Mouse (Mus musculus): ENCODE measurements around the gene 1500011B03Rik. TPM values are rescaled to one million over a fixed set of nuclear protein-coding genes. Genes with fewer than 3 reads are reported as not detected.
"Not testable (repeated sequence)": the region's sequence is repeated elsewhere in the genome, so short reads cannot be mapped to it uniquely, and the experiment has no call there.

The 1500011B03Rik gene
- total RNA-seq (2021): 10 to 100 TPM; 32.2 to 40.7 TPM
- long read RNA-seq, experiment 1, transcript 1500011B03Rik-201 (2 exons, 579 nt): major isoform, 18 of 29 reads
- long read RNA-seq, experiment 1, transcript 1500011B03Rik-203 (2 exons, 1,333 nt): minor isoform, 8 of 29 reads
- long read RNA-seq, experiment 1, partial matches to known transcripts: 1 of 29 reads
- long read RNA-seq, experiment 1, other reads (novel, unspliced or antisense): 1 of 29 reads
- long read RNA-seq, experiment 2, transcript 1500011B03Rik-201 (2 exons, 579 nt): major isoform, 7 of 14 reads
- long read RNA-seq, experiment 2, partial matches to known transcripts: 1 of 14 reads
- long read RNA-seq, experiment 2, other reads (novel, unspliced or antisense): 0 of 14 reads

GRCm38 (mm10) chr5:114822796-114823688, at the start of gene 1500011B03Rik:
TSS of gene 1500011B03Rik (minus strand) at chr5:114823468.
- peak; percentile 78 to 89 for DNase-seq

- DNase-seq: no peak
These were observed 42.0 kb upstream of the 1500011B03Rik start for GRCm38 (mm10) chr5:114865279-114865678.

- DNase-seq: no peak
These were observed 41.5 kb upstream of the 1500011B03Rik start for GRCm38 (mm10) chr5:114864813-114865212.

- peak in 1 of 2 experiments; percentile 13 for DNase-seq
These were observed 38.5 kb upstream of the 1500011B03Rik start for GRCm38 (mm10) chr5:114861730-114862129.

GRCm38 (mm10) chr5:114859253-114859652, 36.0 kb upstream of the 1500011B03Rik start:
- DNase-seq: peak; percentile 75 to 81

GRCm38 (mm10) chr5:114858582-114858981, 35.3 kb upstream of the 1500011B03Rik start, which contains the start of gene Gm9936:
TSS of gene Gm9936 (minus strand) at chr5:114858682.
- no peak for DNase-seq

- DNase-seq: not testable (repeated sequence)
These were observed 30.1 kb upstream of the 1500011B03Rik start, which contains the start of gene 4930519G04Rik for GRCm38 (mm10) chr5:114853364-114853763. TSS of gene 4930519G04Rik (plus strand) at chr5:114853664.

GRCm38 (mm10) chr5:114851565-114852236, 28.4 kb upstream of the 1500011B03Rik start:
- no peak for DNase-seq

GRCm38 (mm10) chr5:114844371-114844770, 21.1 kb upstream of the 1500011B03Rik start:
- not testable (repeated sequence) for DNase-seq

GRCm38 (mm10) chr5:114842674-114843073, 19.4 kb upstream of the 1500011B03Rik start:
- no peak for DNase-seq

GRCm38 (mm10) chr5:114842155-114842554, 18.9 kb upstream of the 1500011B03Rik start:
- not testable (repeated sequence) for DNase-seq

GRCm38 (mm10) chr5:114840481-114840880, 17.2 kb upstream of the 1500011B03Rik start:
- DNase-seq: not testable (repeated sequence)

GRCm38 (mm10) chr5:114836886-114837285, 13.6 kb upstream of the 1500011B03Rik start:
- no peak for DNase-seq

GRCm38 (mm10) chr5:114829740-114830139, 6.5 kb upstream of the 1500011B03Rik start:
- no peak for DNase-seq

GRCm38 (mm10) chr5:114827427-114827826, 4.2 kb upstream of the 1500011B03Rik start:
- peak; percentile 27 to 47 for DNase-seq

GRCm38 (mm10) chr5:114825978-114826691, 2.9 kb upstream of the 1500011B03Rik start:
- peak; percentile 70 to 86 for DNase-seq

GRCm38 (mm10) chr5:114824197-114824596, 929 bp upstream of the 1500011B03Rik start:
- DNase-seq: peak; percentile 34 to 45

- no peak for DNase-seq
These were observed 5.1 kb downstream of the 1500011B03Rik start for GRCm38 (mm10) chr5:114818124-114818523.

- no peak for DNase-seq
These were observed 6.7 kb downstream of the 1500011B03Rik start for GRCm38 (mm10) chr5:114816599-114816998.

- peak; percentile 89 to 93 for DNase-seq
These were observed 9.6 kb downstream of the 1500011B03Rik start for GRCm38 (mm10) chr5:114813525-114814181.

GRCm38 (mm10) chr5:114809826-114810225, 13.4 kb downstream of the 1500011B03Rik start:
- no peak for DNase-seq
